Mouse (Mus musculus) cortical plate, adult 2 months (tissue): ENCODE measurements at regions not wholly inside any gene's neighbourhood (a gene's known extent, or its start where the extent isn't known, plus 50 kb on each side); places are given as distances from the start of the nearest gene placed in this dataset.

Experiments
- CTCF ChIP-seq: fragments of 200-500 bp; IDR thresholded peaks from 2 replicates; pipeline ENCODE4 v1.5.1; 2011; ENCODE audit warnings: mild to moderate bottlenecking, control low read depth, low read length; ENCODE audit not compliant: insufficient read depth; ENCODE audit errors: extremely low read depth
- POLR2A ChIP-seq: fragments of 200-500 bp; IDR thresholded peaks from 2 replicates; pipeline ENCODE4 v1.6.1; 2011; ENCODE audit warnings: mild to moderate bottlenecking, low read length, control low read depth; ENCODE audit not compliant: insufficient read depth; ENCODE audit errors: extremely low read depth

- TF ChIP-seq CTCF (no peak), POLR2A (no peak)
Observed at GRCm38 (mm10) chr12:105927210-105927609, 82.8 kb upstream of the Vrk1 start.
